Mouse (Mus musculus) embryonic facial prominence, embryonic 13.5 days (tissue): Measurements from ENCODE around the gene Axl. TPM values are rescaled to one million over a fixed set of nuclear protein-coding genes. Genes with fewer than 3 reads are reported as not detected.
A peak's percentile ranks its signal among the peaks of the same experiment; 100 is the strongest.

Experiments
- ATAC-seq: fragments of 200-750 bp; cut with Nextera tagmentation; 2 replicates; pipeline ENCODE4 v1.8.0; 2017; ENCODE audit warnings: low read depth; ENCODE audit not compliant: insufficient number of reproducible peaks, insufficient read depth, low FRiP score, low TSS enrichment
- H3K27ac ChIP-seq: fragments of 300-500 bp; sonication (generic); 2 replicates; pipeline ENCODE4 v1.5.1; 2015; ENCODE audit warnings: moderate library complexity, mild to moderate bottlenecking, inconsistent platforms
- H3K27me3 ChIP-seq: fragments of 300-500 bp; sonication (generic); 2 replicates; pipeline ENCODE4 v1.6.1; 2015; ENCODE audit warnings: mild to moderate bottlenecking, inconsistent platforms
- H3K36me3 ChIP-seq: fragments of 300-500 bp; sonication (generic); 2 replicates; pipeline ENCODE4 v1.6.1; 2015; ENCODE audit warnings: mild to moderate bottlenecking, inconsistent platforms
- H3K4me1 ChIP-seq: fragments of 300-500 bp; sonication (generic); 2 replicates; pipeline ENCODE4 v1.6.1; 2015; ENCODE audit warnings: inconsistent platforms
- H3K4me2 ChIP-seq: fragments of 300-500 bp; sonication (generic); 2 replicates; pipeline ENCODE4 v1.6.1; 2015; ENCODE audit warnings: moderate library complexity, mild to moderate bottlenecking, inconsistent platforms
- H3K4me3 ChIP-seq: fragments of 300-500 bp; sonication (generic); 2 replicates; pipeline ENCODE4 v1.5.1; 2015; ENCODE audit warnings: mild to moderate bottlenecking, inconsistent platforms
- H3K9ac ChIP-seq: fragments of 300-500 bp; sonication (generic); 2 replicates; pipeline ENCODE4 v1.6.1; 2015; ENCODE audit warnings: mild to moderate bottlenecking, inconsistent platforms
- H3K9me3 ChIP-seq: fragments of 300-500 bp; sonication (generic); 2 replicates; pipeline ENCODE4 v1.6.1; 2016; ENCODE audit warnings: inconsistent platforms
- WGBS: fragments of 180-500 bp; shearing (Covaris S2); methylation state at CpG from one replicate; pipeline ENCODE4 v1.1.7; 2015; ENCODE audit warnings: mixed read lengths; 5-methylcytosine and 5-hydroxymethylcytosine counted together
- polyA plus RNA-seq: library from polyadenylated mRNA; unstranded; fragments of >200 nt; fragmentation: Nextera tagmentation; extraction: Ambion mirVana; gene quantifications from 2 replicates; pipeline ENCODE4 v1.2.1, GENCODE M21; 2015

Gene Axl
- polyA plus RNA-seq, 1 experiment from 2014 or later, result 80.8 TPM

- Histone ChIP-seq H3K9ac (no peak overlapping the region), H3K4me3 (no peak overlapping the region), H3K36me3 (peaks cover 62% of the 10 kb centered on the region), H3K9me3 (no peaks in the 10 kb centered on the region), H3K27me3 (no peaks in the 10 kb centered on the region), H3K4me1 (peaks cover 17% of the 10 kb centered on the region), H3K27ac (peak overlapping the region; percentile 80), H3K4me2 (peak overlapping the region; percentile 80)
- no peak for ATAC-seq
- WGBS, result 61% methylated on average over 10 of the region's 10 CpGs
Observed at GRCm38 (mm10) chr7:25719761-25720610, 68.5 kb downstream of the Axl start.

- Histone ChIP-seq H3K36me3 (peaks cover 62% of the 10 kb centered on the region), H3K27me3 (no peaks in the 10 kb centered on the region), H3K4me3 (peak within 1 kb of the TSS; percentile 83), H3K4me2 (peak within 1 kb of the TSS; percentile 80), H3K9me3 (no peaks in the 10 kb centered on the region), H3K9ac (peak within 1 kb of the TSS; percentile 78), H3K27ac (peak within 1 kb of the TSS; percentile 80), H3K4me1 (peaks cover 17% of the 10 kb centered on the region)
- WGBS, result 4% methylated on average over 32 of the region's 32 CpGs
- peak; percentile 57 for ATAC-seq
Observed at GRCm38 (mm10) chr7:25718788-25719417, 69.6 kb downstream of the Axl start, which contains the start of gene Ccdc97. Gene Ccdc97 (minus strand): TSS chr7:25719088.

GRCm38 (mm10) chr7:25717478-25717877 lies 71.0 kb downstream of the Axl start:
- peaks cover 62% of the 10 kb centered on the region for H3K36me3 ChIP-seq

GRCm38 (mm10) chr7:25715731-25716271 lies 72.7 kb downstream of the Axl start:
- WGBS, result 96% methylated on average over 22 of the region's 22 CpGs
- ATAC-seq, result no peak

More at GRCm38 (mm10) chr7:25717478-25717877, 71.0 kb downstream of the Axl start:
- no peaks in the 10 kb centered on the region for H3K9me3 ChIP-seq
- WGBS, result 87% methylated on average over 3 of the region's 3 CpGs
- H3K4me3 ChIP-seq, result peak overlapping the region; percentile 83
- peak overlapping the region; percentile 80 for H3K4me2 ChIP-seq
- H3K4me1 ChIP-seq, result peaks cover 21% of the 10 kb centered on the region
- H3K27ac ChIP-seq, result no peak overlapping the region
- no peak overlapping the region for H3K9ac ChIP-seq
- ATAC-seq, result no peak
- no peaks in the 10 kb centered on the region for H3K27me3 ChIP-seq

GRCm38 (mm10) chr7:25714581-25714980 lies 73.9 kb downstream of the Axl start:
- Histone ChIP-seq H3K36me3 (peaks cover 45% of the 10 kb centered on the region), H3K4me3 (no peak overlapping the region), H3K27me3 (no peaks in the 10 kb centered on the region), H3K4me2 (no peak overlapping the region), H3K9me3 (no peaks in the 10 kb centered on the region), H3K27ac (no peak overlapping the region), H3K4me1 (peaks cover 47% of the 10 kb centered on the region), H3K9ac (no peak overlapping the region)
- ATAC-seq, result no peak
- WGBS, result 89% methylated on average over 8 of the region's 8 CpGs

More at GRCm38 (mm10) chr7:25715731-25716271, 72.7 kb downstream of the Axl start:
- Histone ChIP-seq H3K9ac (no peak overlapping the region), H3K27me3 (no peaks in the 10 kb centered on the region), H3K27ac (no peak overlapping the region), H3K36me3 (peaks cover 52% of the 10 kb centered on the region), H3K4me1 (peaks cover 38% of the 10 kb centered on the region), H3K4me3 (no peak overlapping the region), H3K4me2 (no peak overlapping the region), H3K9me3 (no peaks in the 10 kb centered on the region)

- no peaks in the 10 kb centered on the region for H3K27me3 ChIP-seq
- no peak overlapping the region for H3K4me3 ChIP-seq
- H3K4me2 ChIP-seq, result no peak overlapping the region
- no peak for ATAC-seq
- peak overlapping the region; percentile 74; the same call in 1 of the 2 replicates for H3K27ac ChIP-seq
- no peak overlapping the region for H3K9ac ChIP-seq
- no peaks in the 10 kb centered on the region for H3K9me3 ChIP-seq
- peaks cover 47% of the 10 kb centered on the region for H3K4me1 ChIP-seq
- WGBS, result 90% methylated on average over 9 of the region's 9 CpGs
- peaks cover 45% of the 10 kb centered on the region for H3K36me3 ChIP-seq
Observed at GRCm38 (mm10) chr7:25712801-25713200, 75.7 kb downstream of the Axl start.

GRCm38 (mm10) chr7:25711731-25712197 lies 76.7 kb downstream of the Axl start:
- Histone ChIP-seq H3K36me3 (peaks cover 45% of the 10 kb centered on the region), H3K9ac (0 out of 2 replicates have a peak overlapping the region, but pooled peaks have one; percentile 54), H3K27ac (peak overlapping the region; percentile 74), H3K4me1 (peaks cover 46% of the 10 kb centered on the region), H3K4me3 (no peak overlapping the region), H3K9me3 (no peaks in the 10 kb centered on the region), H3K27me3 (no peaks in the 10 kb centered on the region), H3K4me2 (no peak overlapping the region; the same call in 1 of the 2 replicates)
- ATAC-seq, result peak; percentile 32; the same call in 1 of the 2 replicates
- WGBS, result 15% methylated on average over 7 of the region's 7 CpGs

- H3K9ac ChIP-seq, result 0 out of 2 replicates have a peak overlapping the region, but pooled peaks have one; percentile 64
- H3K4me2 ChIP-seq, result peak overlapping the region; percentile 37; the same call in 1 of the 2 replicates
Observed at GRCm38 (mm10) chr7:25711165-25711564, 77.3 kb downstream of the Axl start.

GRCm38 (mm10) chr7:25710519-25711130 lies 77.9 kb downstream of the Axl start:
- peak overlapping the region; percentile 37 for H3K4me2 ChIP-seq
- H3K27ac ChIP-seq, result peak overlapping the region; percentile 74
- peaks cover 36% of the 10 kb centered on the region for H3K36me3 ChIP-seq
- H3K27me3 ChIP-seq, result no peaks in the 10 kb centered on the region
- H3K9me3 ChIP-seq, result no peaks in the 10 kb centered on the region
- H3K9ac ChIP-seq, result peak overlapping the region; percentile 64
- H3K4me1 ChIP-seq, result peaks cover 46% of the 10 kb centered on the region
- H3K4me3 ChIP-seq, result no peak overlapping the region
- peak; percentile 45; the same call in 1 of the 2 replicates for ATAC-seq
- WGBS, result 4% methylated on average over 7 of the region's 7 CpGs

More at GRCm38 (mm10) chr7:25711165-25711564, 77.3 kb downstream of the Axl start:
- Histone ChIP-seq H3K9me3 (no peaks in the 10 kb centered on the region), H3K4me3 (no peak overlapping the region), H3K4me1 (peaks cover 46% of the 10 kb centered on the region), H3K27ac (peak overlapping the region; percentile 74), H3K27me3 (no peaks in the 10 kb centered on the region), H3K36me3 (peaks cover 42% of the 10 kb centered on the region)
- WGBS, result 62% methylated on average over 5 of the region's 5 CpGs
- no peak for ATAC-seq

GRCm38 (mm10) chr7:25709961-25710360 lies 78.5 kb downstream of the Axl start:
- WGBS, result 6% methylated on average over 12 of the region's 12 CpGs

More at GRCm38 (mm10) chr7:25709961-25710360, 78.5 kb downstream of the Axl start:
- no peak for ATAC-seq
- Histone ChIP-seq H3K27ac (peak overlapping the region; percentile 74; the same call in 1 of the 2 replicates), H3K27me3 (no peaks in the 10 kb centered on the region; the same call in 1 of the 2 replicates), H3K9ac (peak overlapping the region; percentile 64), H3K4me3 (no peak overlapping the region), H3K4me2 (peak overlapping the region; percentile 37), H3K9me3 (no peaks in the 10 kb centered on the region), H3K36me3 (peaks cover 29% of the 10 kb centered on the region), H3K4me1 (peaks cover 48% of the 10 kb centered on the region)
